Mouse (Mus musculus): ENCODE data around the gene Pappa. TPM values are rescaled to one million over a fixed set of nuclear protein-coding genes. Genes with fewer than 3 reads are reported as not detected.

Pappa gene
- total and polyA plus RNA-seq, 3 experiments, result not detected

DNA sequence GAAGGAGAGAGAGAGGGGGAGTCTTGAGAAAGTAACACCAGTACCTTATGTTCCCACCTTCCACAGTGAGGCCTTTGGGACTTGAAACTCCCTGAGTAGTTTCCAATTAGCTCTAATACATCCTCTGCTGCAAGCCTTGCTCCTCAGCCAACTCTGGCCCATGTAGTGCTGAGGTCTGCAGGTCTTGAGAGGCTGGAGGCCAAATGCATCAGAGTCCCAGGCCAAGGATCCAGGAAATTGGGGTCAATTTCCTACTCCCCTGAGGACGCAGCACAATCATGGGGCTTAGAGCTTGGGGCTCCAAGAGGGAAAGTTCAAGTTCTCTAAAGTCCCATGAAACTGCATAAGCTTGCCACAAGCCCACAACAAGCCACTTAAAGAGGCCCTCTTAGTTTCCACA lies 198.0 kb downstream of the Pappa start:
- Histone ChIP-seq H3K4me1 (ENCODE audit: control insufficient read depth in 1 of 2, insufficient read depth in 2 of 2, low read length in 2 of 2) (no peaks in the 10 kb centered on the region), H3K79me2 (ENCODE audit: control insufficient read depth, insufficient read depth, low read length, poor library complexity) (no peaks in the 10 kb centered on the region), H3K9me3 (replicated peaks; ENCODE audit: insufficient read depth, low read length) (no peaks in the 10 kb centered on the region), H3K36me3 (ENCODE audit: control insufficient read depth in 1 of 2, insufficient read depth in 2 of 2, low read length in 2 of 2) (no peaks in the 10 kb centered on the region), H3K27me3 (ENCODE audit: control insufficient read depth in 1 of 2, insufficient read depth in 2 of 2, low read length in 2 of 2) (no peaks in the 10 kb centered on the region), H3K4me3 (ENCODE audit: control insufficient read depth in 1 of 2, insufficient read depth in 1 of 2, low read depth in 2 of 2, low read length in 2 of 2) (no peak overlapping the region), H3K27ac (ENCODE audit: control insufficient read depth, low read depth, low read length) (no peak overlapping the region), H3K9ac (ENCODE audit: control insufficient read depth, low read depth, low read length, poor library complexity, severe bottlenecking) (no peak overlapping the region)
- TF ChIP-seq RAD21 (IDR thresholded peaks at IDR 0.05; ENCODE audit: low read depth, low read length), result no peak
- TF ChIP-seq ZC3H11A (IDR thresholded peaks at IDR 0.05; ENCODE audit: low read depth, low read length), result no peak
- no peak for TF ChIP-seq ZMIZ1 (IDR thresholded peaks at IDR 0.05; ENCODE audit: low read depth, low read length)
- TF ChIP-seq ZNF384 (IDR thresholded peaks at IDR 0.05; ENCODE audit: low read depth, low read length), result no peak
- no peak for TF ChIP-seq SMC3 (IDR thresholded peaks at IDR 0.05; ENCODE audit: low read depth, low read length)
- no peak for TF ChIP-seq GATA1 (IDR thresholded peaks at IDR 0.05; ENCODE audit: low read depth, low read length)
- no peak for DNase-seq (ENCODE audit: low read depth, low spot score)

DNA sequence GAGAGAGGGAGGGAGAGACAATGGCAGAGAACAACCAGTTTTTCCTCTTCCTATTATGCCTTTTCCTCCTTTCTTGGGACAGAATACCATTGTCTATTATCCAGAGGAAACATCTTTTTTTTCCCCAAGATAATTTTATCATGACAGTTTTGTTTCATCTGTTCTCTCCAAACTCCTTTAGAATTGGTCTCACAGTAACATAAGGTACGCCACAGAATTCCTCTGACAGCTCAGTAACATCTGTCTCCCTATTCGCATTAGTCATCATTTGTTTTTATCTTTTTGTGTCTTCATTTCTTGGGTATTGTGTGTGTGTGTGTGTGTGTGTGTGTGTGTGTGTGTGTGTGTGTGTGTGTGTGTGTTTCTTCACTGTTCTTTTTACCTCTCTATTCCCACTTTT lies 201.8 kb downstream of the Pappa start:
- Histone ChIP-seq H3K4me3 (ENCODE audit: control insufficient read depth in 1 of 2, insufficient read depth in 1 of 2, low read depth in 2 of 2, low read length in 2 of 2) (no peak overlapping the region), H3K4me1 (ENCODE audit: control insufficient read depth in 1 of 2, insufficient read depth in 2 of 2, low read length in 2 of 2) (no peaks in the 10 kb centered on the region), H3K9me3 (replicated peaks; ENCODE audit: insufficient read depth, low read length) (no peaks in the 10 kb centered on the region), H3K27ac (ENCODE audit: control insufficient read depth, low read depth, low read length) (no peak overlapping the region), H3K36me3 (ENCODE audit: control insufficient read depth in 1 of 2, insufficient read depth in 2 of 2, low read length in 2 of 2) (no peaks in the 10 kb centered on the region), H3K9ac (ENCODE audit: control insufficient read depth, low read depth, low read length, poor library complexity, severe bottlenecking) (no peak overlapping the region), H3K79me2 (ENCODE audit: control insufficient read depth, insufficient read depth, low read length, poor library complexity) (no peaks in the 10 kb centered on the region), H3K27me3 (ENCODE audit: control insufficient read depth in 1 of 2, insufficient read depth in 2 of 2, low read length in 2 of 2) (no peaks in the 10 kb centered on the region)
- DNase-seq (ENCODE audit: low read depth, low spot score), result no peak
- no peak for TF ChIP-seq NRF1 (IDR thresholded peaks at IDR 0.05; ENCODE audit: insufficient read depth, low read depth, low read length, poor library complexity, severe bottlenecking)
- TF ChIP-seq ZC3H11A (IDR thresholded peaks at IDR 0.05; ENCODE audit: low read depth, low read length), result no peak
- TF ChIP-seq TCF12 (IDR thresholded peaks at IDR 0.05; ENCODE audit: low read depth, low read length), result no peak
- TF ChIP-seq MAX (IDR thresholded peaks at IDR 0.05; ENCODE audit: low read length), result no peak
- TF ChIP-seq TAL1 (IDR thresholded peaks at IDR 0.05; ENCODE audit: low read length), result no peak
- no peak for TF ChIP-seq POLR2AphosphoS5 (IDR thresholded peaks at IDR 0.05; ENCODE audit: borderline replicate concordance, low read depth, low read length)
- TF ChIP-seq ZNF384 (IDR thresholded peaks at IDR 0.05; ENCODE audit: low read depth, low read length), result no peak
- no peak for TF ChIP-seq CTCF (IDR thresholded peaks at IDR 0.05 in 2 of 3, conservative IDR thresholded peaks at IDR 0.05 in 1 of 3; ENCODE audit: control insufficient read depth in 1 of 3, insufficient read depth in 1 of 3, low read depth in 2 of 3, low read length in 3 of 3, poor library complexity in 1 of 3, severe bottlenecking in 1 of 3)
- no peak for TF ChIP-seq KAT2A (conservative IDR thresholded peaks at IDR 0.05; ENCODE audit: low read depth, low read length)
- TF ChIP-seq RCOR1 (IDR thresholded peaks at IDR 0.05; ENCODE audit: low read depth, low read length), result no peak
- no peak for TF ChIP-seq MXI1 (IDR thresholded peaks at IDR 0.05; ENCODE audit: low read depth, low read length)
